Mouse (Mus musculus): ENCODE results near the gene Slc16a13. TPM values are rescaled to one million over a fixed set of nuclear protein-coding genes. Genes with fewer than 3 reads are reported as not detected.
A peak's percentile ranks its signal among the peaks of the same experiment; 100 is the strongest.

Gene Slc16a13
- polyA plus RNA-seq, 1 experiment from 2014 or later: 12.7 TPM

- 19% methylated on average over 27 of the region's 27 CpGs for WGBS
- Histone ChIP-seq H3K36me3 (ENCODE audit: control insufficient read depth, insufficient read depth, low read length) (no peaks in the 10 kb centered on the region), H3K9me3 (replicated peaks; ENCODE audit: control insufficient read depth, low read length, poor library complexity, severe bottlenecking) (no peaks in the 10 kb centered on the region), H3K4me2 (ENCODE audit: low read length) (peak overlapping the region; percentile 56), H3K27ac (ENCODE audit: low read length) (no peak overlapping the region), H3K9ac (ENCODE audit: low read depth, low read length) (peak overlapping the region; percentile 57), H3K27me3 (ENCODE audit: control insufficient read depth, insufficient read depth, low read depth, low read length) (peaks cover 36% of the 10 kb centered on the region), H3K4me1 (ENCODE audit: control insufficient read depth, insufficient read depth, low read length) (peaks cover 25% of the 10 kb centered on the region), H3K4me3 (ENCODE audit: low read depth, low read length) (peak overlapping the region; percentile 36)
- peak; percentile 25; the same call in 1 of the 2 replicates for ATAC-seq
Measured at GRCm38 (mm10) chr11:70225798-70226601, 5.1 kb upstream of the Slc16a13 start.

GRCm38 (mm10) chr11:70223724-70224123, 2.9 kb upstream of the Slc16a13 start:
- 84% methylated on average over 9 of the region's 9 CpGs for WGBS
- Histone ChIP-seq H3K27me3 (ENCODE audit: control insufficient read depth, insufficient read depth, low read depth, low read length) (peaks cover 23% of the 10 kb centered on the region), H3K27ac (ENCODE audit: low read length) (no peak overlapping the region), H3K4me1 (ENCODE audit: control insufficient read depth, insufficient read depth, low read length) (peaks cover 31% of the 10 kb centered on the region), H3K36me3 (ENCODE audit: control insufficient read depth, insufficient read depth, low read length) (no peaks in the 10 kb centered on the region), H3K4me2 (ENCODE audit: low read length) (no peak overlapping the region), H3K9ac (ENCODE audit: low read depth, low read length) (no peak overlapping the region), H3K9me3 (replicated peaks; ENCODE audit: control insufficient read depth, low read length, poor library complexity, severe bottlenecking) (no peaks in the 10 kb centered on the region), H3K4me3 (ENCODE audit: low read depth, low read length) (no peak overlapping the region)
- no peak for ATAC-seq

GRCm38 (mm10) chr11:70221603-70222500, 988 bp upstream of the Slc16a13 start:
- 11% methylated on average over 14 of the region's 14 CpGs for WGBS
- H3K4me3 ChIP-seq (ENCODE audit: low read depth, low read length): peak overlapping the region; percentile 45
- no peak for ATAC-seq
- peak overlapping the region; percentile 83 for H3K27ac ChIP-seq (ENCODE audit: low read length)
- peak overlapping the region; percentile 69 for H3K9ac ChIP-seq (ENCODE audit: low read depth, low read length)
- H3K36me3 ChIP-seq (ENCODE audit: control insufficient read depth, insufficient read depth, low read length): 0 out of 2 replicates have a peak, but pooled peaks cover 2% of the 10 kb centered on the region
- no peaks in the 10 kb centered on the region for H3K9me3 ChIP-seq (replicated peaks; ENCODE audit: control insufficient read depth, low read length, poor library complexity, severe bottlenecking)
- H3K4me1 ChIP-seq (ENCODE audit: control insufficient read depth, insufficient read depth, low read length): peaks cover 35% of the 10 kb centered on the region
- peaks cover 4% of the 10 kb centered on the region for H3K27me3 ChIP-seq (ENCODE audit: control insufficient read depth, insufficient read depth, low read depth, low read length)
- peak overlapping the region; percentile 88 for H3K4me2 ChIP-seq (ENCODE audit: low read length)

- peak overlapping the region; percentile 88 for H3K4me2 ChIP-seq (ENCODE audit: low read length)
- H3K27ac ChIP-seq (ENCODE audit: low read length): peak overlapping the region; percentile 83
- H3K9ac ChIP-seq (ENCODE audit: low read depth, low read length): peak overlapping the region; percentile 77
- no peaks in the 10 kb centered on the region for H3K9me3 ChIP-seq (replicated peaks; ENCODE audit: control insufficient read depth, low read length, poor library complexity, severe bottlenecking)
- WGBS: under 1% methylated on average over 24 of the region's 24 CpGs
- H3K4me1 ChIP-seq (ENCODE audit: control insufficient read depth, insufficient read depth, low read length): peaks cover 27% of the 10 kb centered on the region
- H3K36me3 ChIP-seq (ENCODE audit: control insufficient read depth, insufficient read depth, low read length): 0 out of 2 replicates have a peak, but pooled peaks cover 2% of the 10 kb centered on the region
- H3K4me3 ChIP-seq (ENCODE audit: low read depth, low read length): peak overlapping the region; percentile 45
- ATAC-seq: no peak
- peaks cover 18% of the 10 kb centered on the region for H3K27me3 ChIP-seq (ENCODE audit: control insufficient read depth, insufficient read depth, low read depth, low read length)
Measured at GRCm38 (mm10) chr11:70220323-70220722, 541 bp downstream of the Slc16a13 start.

GRCm38 (mm10) chr11:70219873-70220272, 991 bp downstream of the Slc16a13 start:
- Histone ChIP-seq H3K9me3 (replicated peaks; ENCODE audit: control insufficient read depth, low read length, poor library complexity, severe bottlenecking) (no peaks in the 10 kb centered on the region), H3K4me3 (ENCODE audit: low read depth, low read length) (peak overlapping the region; percentile 45), H3K9ac (ENCODE audit: low read depth, low read length) (peak overlapping the region; percentile 77), H3K36me3 (ENCODE audit: control insufficient read depth, insufficient read depth, low read length) (0 out of 2 replicates have a peak, but pooled peaks cover 2% of the 10 kb centered on the region), H3K27ac (ENCODE audit: low read length) (peak overlapping the region; percentile 83), H3K4me2 (ENCODE audit: low read length) (peak overlapping the region; percentile 88), H3K27me3 (ENCODE audit: control insufficient read depth, insufficient read depth, low read depth, low read length) (peaks cover 22% of the 10 kb centered on the region), H3K4me1 (ENCODE audit: control insufficient read depth, insufficient read depth, low read length) (peaks cover 31% of the 10 kb centered on the region)
- WGBS: 49% methylated on average over 7 of the region's 7 CpGs
- ATAC-seq: no peak

- Histone ChIP-seq H3K9me3 (replicated peaks; ENCODE audit: control insufficient read depth, low read length, poor library complexity, severe bottlenecking) (no peaks in the 10 kb centered on the region), H3K4me2 (ENCODE audit: low read length) (peak overlapping the region; percentile 88), H3K9ac (ENCODE audit: low read depth, low read length) (no peak overlapping the region), H3K4me3 (ENCODE audit: low read depth, low read length) (peak overlapping the region; percentile 45; the same call in 1 of the 2 replicates), H3K36me3 (ENCODE audit: control insufficient read depth, insufficient read depth, low read length) (0 out of 2 replicates have a peak, but pooled peaks cover 2% of the 10 kb centered on the region), H3K27ac (ENCODE audit: low read length) (no peak overlapping the region), H3K4me1 (ENCODE audit: control insufficient read depth, insufficient read depth, low read length) (peaks cover 40% of the 10 kb centered on the region), H3K27me3 (ENCODE audit: control insufficient read depth, insufficient read depth, low read depth, low read length) (peaks cover 25% of the 10 kb centered on the region)
- WGBS: 90% methylated on average over 15 of the region's 15 CpGs
- ATAC-seq: no peak
Measured at GRCm38 (mm10) chr11:70218741-70219470, 2.0 kb downstream of the Slc16a13 start.

GRCm38 (mm10) chr11:70218039-70218438, 2.8 kb downstream of the Slc16a13 start:
- Histone ChIP-seq H3K36me3 (ENCODE audit: control insufficient read depth, insufficient read depth, low read length) (0 out of 2 replicates have a peak, but pooled peaks cover 2% of the 10 kb centered on the region), H3K4me3 (ENCODE audit: low read depth, low read length) (no peak overlapping the region), H3K9me3 (replicated peaks; ENCODE audit: control insufficient read depth, low read length, poor library complexity, severe bottlenecking) (no peaks in the 10 kb centered on the region), H3K9ac (ENCODE audit: low read depth, low read length) (no peak overlapping the region), H3K4me1 (ENCODE audit: control insufficient read depth, insufficient read depth, low read length) (peaks cover 45% of the 10 kb centered on the region), H3K27ac (ENCODE audit: low read length) (no peak overlapping the region), H3K4me2 (ENCODE audit: low read length) (no peak overlapping the region), H3K27me3 (ENCODE audit: control insufficient read depth, insufficient read depth, low read depth, low read length) (peaks cover 25% of the 10 kb centered on the region)
- no peak for ATAC-seq
- WGBS: 93% methylated on average over 4 of the region's 4 CpGs

- Histone ChIP-seq H3K4me2 (ENCODE audit: low read length) (no peak overlapping the region), H3K36me3 (ENCODE audit: control insufficient read depth, insufficient read depth, low read length) (0 out of 2 replicates have a peak, but pooled peaks cover 2% of the 10 kb centered on the region), H3K27ac (ENCODE audit: low read length) (no peak overlapping the region), H3K27me3 (ENCODE audit: control insufficient read depth, insufficient read depth, low read depth, low read length) (peaks cover 32% of the 10 kb centered on the region), H3K4me1 (ENCODE audit: control insufficient read depth, insufficient read depth, low read length) (peaks cover 35% of the 10 kb centered on the region), H3K9me3 (replicated peaks; ENCODE audit: control insufficient read depth, low read length, poor library complexity, severe bottlenecking) (no peaks in the 10 kb centered on the region), H3K9ac (ENCODE audit: low read depth, low read length) (no peak overlapping the region), H3K4me3 (ENCODE audit: low read depth, low read length) (no peak overlapping the region)
- 43% methylated on average over 3 of the region's 3 CpGs for WGBS
- ATAC-seq: no peak
Measured at GRCm38 (mm10) chr11:70216103-70216502, 4.8 kb downstream of the Slc16a13 start.

All from midbrain, embryonic 16.5 days (tissue).